Mouse (Mus musculus) T-cell, adult 66 days (primary cell): ENCODE data around the gene Mettl7a2. TPM values are rescaled to one million over a fixed set of nuclear protein-coding genes. Genes with fewer than 3 reads are reported as not detected.

ENCODE experiments used
- total RNA-seq, 2 experiments: library from RNA; stranded (reverse); gene quantifications; 3 replicates in 1 of 2; 4 replicates in 1 of 2; pipeline ENCODE4 v1.2.4; 2023

Gene Mettl7a2
- under 1 TPM; 0.50 to 0.96 TPM for total RNA-seq

DNA sequence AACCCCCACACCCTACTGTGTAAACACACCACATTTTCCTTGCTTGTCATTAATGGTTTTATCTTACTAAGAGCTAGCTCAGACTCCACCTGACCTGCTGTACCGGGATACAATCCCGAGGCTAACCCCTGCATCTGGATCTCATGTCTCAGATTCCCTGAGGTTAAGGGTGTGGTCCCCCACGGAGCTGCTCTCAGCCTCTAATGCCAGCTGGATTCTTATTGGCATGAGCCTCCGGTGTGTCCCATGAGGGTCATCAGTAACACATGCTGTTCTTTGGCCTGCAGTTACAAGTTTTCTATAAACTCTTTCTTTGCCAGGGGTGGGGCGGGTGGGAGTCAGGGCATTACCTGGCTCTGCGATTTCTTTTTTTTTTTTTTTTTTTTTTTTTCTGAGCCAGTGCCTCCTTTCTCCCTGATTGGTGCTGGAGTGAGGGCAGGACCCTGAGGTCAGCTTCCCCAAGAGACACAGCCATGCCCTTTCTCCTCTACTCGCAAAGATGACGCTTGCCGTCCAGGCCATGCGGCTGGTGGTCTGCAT is at the start of gene Mettl7a2, which contains the start of gene Methig1:
Mettl7a2 (plus strand) TSS at position 490 of the 540 bp plus-strand sequence.
Methig1 (plus strand) TSS at position 439 of the 540 bp plus-strand sequence.

DNA sequence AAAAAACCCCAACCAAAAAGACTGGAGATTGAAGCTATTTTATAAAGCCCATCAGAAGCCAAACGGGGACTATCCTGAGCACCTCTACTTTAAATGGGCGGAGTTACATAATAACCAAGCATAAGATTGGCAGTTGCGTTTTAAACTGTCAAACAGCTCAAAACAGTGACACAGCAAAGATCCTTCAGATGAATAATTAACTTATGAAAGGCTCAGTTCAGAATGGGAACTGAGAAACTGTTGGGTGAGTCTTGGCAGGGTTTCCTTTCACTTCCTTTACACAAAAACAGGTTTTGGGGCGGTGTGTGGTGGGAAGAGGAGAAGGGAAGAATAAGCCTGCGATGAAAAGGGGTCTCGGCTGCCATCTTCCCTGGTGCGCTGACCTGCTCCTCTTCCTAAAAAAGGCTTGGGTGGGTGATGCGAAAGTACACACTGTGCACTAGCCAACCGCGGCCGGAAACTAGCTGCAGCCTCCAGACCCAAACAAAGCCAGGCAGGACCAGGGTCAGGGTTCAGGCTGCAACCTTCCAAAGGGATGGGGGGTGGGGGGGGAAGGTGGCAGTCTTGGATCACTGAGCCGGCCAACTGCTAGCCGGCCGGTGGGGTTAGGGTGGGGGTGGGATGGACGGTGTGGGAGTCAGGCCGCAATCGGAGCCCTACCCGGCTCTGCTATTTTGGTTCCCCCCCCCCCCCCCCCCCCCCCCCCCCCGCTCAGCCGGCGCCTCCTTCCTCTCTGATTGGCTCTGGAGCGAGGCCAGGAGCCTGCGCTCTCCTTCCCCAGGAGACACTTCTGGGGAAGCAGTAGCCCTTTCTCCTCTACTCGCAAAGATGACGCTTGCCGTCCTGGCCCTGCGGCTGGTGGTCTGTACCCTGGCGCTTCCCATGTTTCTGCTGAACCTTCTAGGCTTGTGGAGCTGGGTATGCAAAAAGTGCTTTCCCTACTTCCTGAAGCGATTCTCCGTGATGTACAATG is 48.7 kb upstream of the Mettl7a2 start, which contains the start of gene Mettl7a1:
Mettl7a1 (plus strand) TSS at position 122 of the 973 bp plus-strand sequence.

DNA sequence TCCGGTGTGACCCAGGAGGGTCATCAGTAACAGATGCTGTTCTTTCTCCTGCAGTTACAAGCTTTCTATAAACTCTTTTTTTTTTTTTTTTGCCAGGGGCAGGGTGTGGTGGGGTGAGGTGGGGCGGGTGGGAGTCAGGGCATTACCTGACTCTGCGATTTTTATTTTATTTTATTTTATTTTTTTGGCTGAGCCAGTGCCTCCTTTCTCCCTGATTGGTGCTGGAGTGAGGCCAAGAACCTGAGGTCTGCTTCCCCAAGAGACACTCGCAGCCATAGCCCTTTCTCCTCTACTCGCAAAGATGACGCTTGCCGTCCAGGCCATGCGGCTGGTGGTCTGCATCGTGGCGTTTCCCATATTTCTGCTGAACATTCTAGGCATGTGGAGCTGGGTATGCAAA is 18.4 kb upstream of the Mettl7a2 start, which contains the start of gene Mettl7a3:
Mettl7a3 (plus strand) TSS at position 301 of the 400 bp plus-strand sequence.

DNA sequence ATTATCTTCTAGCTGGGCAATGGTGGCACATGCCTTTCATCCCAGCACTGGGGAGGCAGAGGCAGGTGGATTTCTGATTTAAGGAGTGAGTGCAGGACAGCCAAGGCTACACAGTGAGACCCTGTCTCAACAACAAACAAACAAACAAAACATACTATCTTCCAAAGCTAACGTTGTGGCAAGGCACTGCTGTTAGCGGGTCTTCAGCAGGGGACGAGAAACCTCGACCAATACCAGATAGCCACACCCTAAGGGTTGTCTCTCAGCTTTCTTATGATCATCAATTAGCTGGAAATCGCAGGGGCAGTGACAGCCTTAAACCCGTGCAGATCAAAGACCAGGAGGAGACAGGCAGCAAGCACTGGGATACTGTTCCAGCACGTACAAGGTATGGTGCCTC is 11.2 kb downstream of the Mettl7a2 start, which contains the start of gene Higd1c:
Higd1c (plus strand) TSS at position 301 of the 400 bp plus-strand sequence.

Other genes with a start within 250 kb of the Mettl7a2 start
- 10 to 100 TPM; 90.9 to 92.3 TPM for gene Atf1, start 125.4 kb upstream of the Mettl7a2 start, total RNA-seq
- gene Tmprss12, start 72.4 kb upstream of the Mettl7a2 start, total RNA-seq: not detected
- gene Mettl7a1, start 49.1 kb upstream of the Mettl7a2 start, total RNA-seq: 10 to 100 TPM; 23.5 to 26.5 TPM
- gene Mettl7a3, start 18.3 kb upstream of the Mettl7a2 start, total RNA-seq: under 1 TPM in 1 of 2 experiments, not detected in 1; 0.62 TPM
- 1 to 10 TPM in 1 of 2 experiments, not detected in 1; 1.7 TPM for gene Methig1, start 51 bp upstream of the Mettl7a2 start, total RNA-seq
- gene Higd1c, start 11.3 kb downstream of the Mettl7a2 start, total RNA-seq: not detected
- gene Gm5475, start 68.9 kb downstream of the Mettl7a2 start, total RNA-seq: not detected
- gene Slc11a2, start 71.9 kb downstream of the Mettl7a2 start, total RNA-seq: 10 to 100 TPM; 65.3 to 71.9 TPM
- 10 to 100 TPM; 46.4 to 47.3 TPM for gene Letmd1, start 115.8 kb downstream of the Mettl7a2 start, total RNA-seq
- 1 to 10 TPM; 6.6 to 7.3 TPM for gene Csrnp2, start 142.3 kb downstream of the Mettl7a2 start, total RNA-seq
- gene Tfcp2, start 198.8 kb downstream of the Mettl7a2 start, total RNA-seq: 10 to 100 TPM; 10.3 to 13.3 TPM
- gene Pou6f1, start 246.8 kb downstream of the Mettl7a2 start, total RNA-seq: 10 to 100 TPM; 46.0 to 64.0 TPM